Mouse (Mus musculus) small intestine, adult 10 weeks (tissue): ENCODE data around the gene Zc3hc1. TPM values are rescaled to one million over a fixed set of nuclear protein-coding genes. Genes with fewer than 3 reads are reported as not detected.

ENCODE experiments used
- polyA plus RNA-seq: library from polyadenylated mRNA; stranded (reverse); fragments of 350-450 nt; fragmentation: Illumina TruSeq; extraction: RNeasy Lipid Tissue Mini Kit (QIAGEN cat#74804); gene quantifications from one replicate; pipeline ENCODE4 v1.2.3, GENCODE M21; 2014; ENCODE audit warnings: low replicate concordance

The Zc3hc1 gene
- 0.89 TPM for polyA plus RNA-seq

GRCm38 (mm10) chr6:30390714-30391697 lies at the start of gene Zc3hc1:
TSS of gene Zc3hc1 (minus strand) at chr6:30391028.

GRCm38 (mm10) chr6:30401308-30402015 lies 10.6 kb upstream of the Zc3hc1 start, which contains the start of gene Klhdc10:
TSS of gene Klhdc10 (plus strand) at chr6:30401868.

Other genes starting within 250 kb of the Zc3hc1 start
- gene Ube2h, start 86.5 kb downstream of the Zc3hc1 start, polyA plus RNA-seq: 28.1 TPM
- gene Klhdc10, start 10.8 kb upstream of the Zc3hc1 start, polyA plus RNA-seq: 27.2 TPM
- 25.6 TPM for gene Tmem209, start 118.8 kb upstream of the Zc3hc1 start, polyA plus RNA-seq
- gene Ssmem1, start 118.8 kb upstream of the Zc3hc1 start, polyA plus RNA-seq: not detected
- 141 TPM for gene Cpa2, start 150.6 kb upstream of the Zc3hc1 start, polyA plus RNA-seq
- not detected for gene Cpa4, start 177.3 kb upstream of the Zc3hc1 start, polyA plus RNA-seq
- not detected for gene Cpa5, start 220.0 kb upstream of the Zc3hc1 start, polyA plus RNA-seq
- gene Cpa1, start 248.2 kb upstream of the Zc3hc1 start, polyA plus RNA-seq: 56.2 TPM